In the genomic region with DNA sequence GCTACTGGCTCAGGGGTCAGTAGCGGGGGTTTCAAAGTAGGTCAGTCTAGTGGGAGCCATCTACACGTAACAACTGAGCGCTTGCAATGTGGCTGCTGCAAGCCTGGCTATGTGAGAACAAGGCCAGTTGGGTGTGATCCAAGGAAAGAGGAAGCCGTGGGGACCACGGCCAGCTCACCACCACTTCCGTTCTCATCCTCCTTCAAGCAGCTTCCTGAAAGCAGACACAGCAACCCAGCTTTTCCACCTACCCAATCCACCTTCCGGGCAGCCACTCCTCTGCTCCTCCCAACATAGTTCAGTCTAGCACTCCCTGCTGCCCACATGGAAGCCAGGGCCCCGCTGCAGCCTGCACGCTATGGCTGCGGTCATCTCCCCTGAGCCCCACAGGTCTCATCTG, we compare ENCODE assay signal across 9 mouse cellular contexts. TPM values are rescaled to one million over a fixed set of nuclear protein-coding genes. Genes with fewer than 3 reads are reported as not detected.
A peak's percentile ranks its signal among the peaks of the same experiment; 100 is the strongest.
DNase-seq lines count a peak whose midpoint lies in the region; ATAC-seq and TF ChIP-seq lines count a peak whose summit lies in the region.
"Had no signal": no experiment of that assay in that cellular context is flagged by ENCODE, and none has a peak within 500 bp of the region (broad histone marks: within the 10 kb centered on the region; RNA-seq: fewer than 3 reads in every experiment).

No protein-coding gene starts in this region.

- H3K27ac ChIP-seq in liver, embryonic 16.5 days (ENCODE audit: low read length) = peak overlapping the region; percentile 43; the same call in 1 of the 2 replicates
- H3K27ac ChIP-seq in small intestine, adult 2 months (ENCODE audit: insufficient read depth, low read depth, low read length) = peak overlapping the region; percentile 74
- H3K27ac ChIP-seq: liver, embryonic 14.5 days had no signal

- no peaks in the 10 kb centered on the region for H3K36me3 ChIP-seq in liver, embryonic 16.5 days (ENCODE audit: control insufficient read depth, insufficient read depth)
- peaks cover 21% of the 10 kb centered on the region for H3K36me3 ChIP-seq in small intestine, adult 2 months (ENCODE audit: control insufficient read depth, insufficient read depth, low read length)

- H3K4me1 ChIP-seq in liver, embryonic 16.5 days (ENCODE audit: control insufficient read depth, low read depth, low read length) = peaks cover 4% of the 10 kb centered on the region
- H3K4me1 ChIP-seq in small intestine, adult 2 months (ENCODE audit: control insufficient read depth, insufficient read depth, insufficient read length, low read length) = peaks cover 6% of the 10 kb centered on the region

- no peak for TF ChIP-seq POLR2A in small intestine, adult 2 months (IDR thresholded peaks at IDR 0.05; ENCODE audit: low read depth, low read length)

- no peak overlapping the region for H3K4me3 ChIP-seq in liver, embryonic 16.5 days (ENCODE audit: low read depth, low read length)
- H3K4me3 ChIP-seq in small intestine, adult 2 months (ENCODE audit: low read depth, low read length) = no peak overlapping the region

- no peaks in the 10 kb centered on the region for H3K9me3 ChIP-seq in liver, embryonic 16.5 days (replicated peaks; ENCODE audit: control insufficient read depth, low read length)

- H3K27me3 ChIP-seq in liver, embryonic 16.5 days (ENCODE audit: control insufficient read depth, insufficient read depth, low read depth, low read length) = no peaks in the 10 kb centered on the region
- no peaks in the 10 kb centered on the region for H3K27me3 ChIP-seq in small intestine, adult 2 months (ENCODE audit: control insufficient read depth, insufficient read depth, low read length)

- ATAC-seq in common myeloid progenitor, adult 5-6 weeks (replicated peaks; ENCODE audit: low read depth, poor library complexity, severe bottlenecking) = peak; percentile 94
- ATAC-seq in liver, embryonic 16.5 days (ENCODE audit: low read depth) = no peak

- TF ChIP-seq CTCF in small intestine, adult 2 months (IDR thresholded peaks at IDR 0.05; ENCODE audit: extremely low read depth, insufficient read length, insufficient replicate concordance, low read depth, low read length) = no peak

- H3K9ac ChIP-seq in liver, embryonic 16.5 days (ENCODE audit: low read depth, low read length) = no peak overlapping the region
- H3K9ac ChIP-seq: liver, embryonic 14.5 days had no signal

- H3K4me2 ChIP-seq in liver, embryonic 16.5 days (ENCODE audit: low read depth, low read length) = no peak overlapping the region

- 21% methylated on average over 10 of the region's 10 CpGs for WGBS in liver, embryonic 16.5 days (ENCODE audit: insufficient replicate concordance)
- WGBS in small intestine, adult 2 months = 60% methylated on average over 10 of the region's 10 CpGs

- DNase-seq in right cerebral cortex, adult 2 months (ENCODE audit: low spot score in 2 of 2) = peak; percentile 45 to 54
- no peak for DNase-seq in right cerebral cortex, postnatal 4 days
- DNase-seq in heart, postnatal 4 days = peak; percentile 68
- no peak for DNase-seq in adipocyte (ENCODE audit: low spot score)
- DNase-seq in embryo, embryonic 10 days (ENCODE audit: low spot score) = no peak

RNA-seq across cellular contexts. Expression of a gene that starts 5.2 kb away (rescaled TPM):
- total RNA-seq in common myeloid progenitor, adult 5-6 weeks (2017) = 20.1 and 23.1 TPM in 2 replicates
- total RNA-seq in heart, postnatal 4 days (2021) = 10 to 100 TPM; 60.7 to 63.8 TPM
- 45.0 and 47.9 TPM in 2 replicates for polyA plus RNA-seq in liver, embryonic 16.5 days (2015; fragmentation: Nextera tagmentation; extraction: Ambion mirVana)
- polyA plus RNA-seq in small intestine, adult 2 months (2012; rRNA removed) = 389 and 776 TPM in 2 replicates

RNA-seq across cellular contexts. Expression of a gene that starts 6.9 kb away (rescaled TPM):
- 13.9 and 18.7 TPM in 2 replicates for total RNA-seq in common myeloid progenitor, adult 5-6 weeks (2017)
- 10 to 100 TPM; 12.1 to 12.7 TPM for total RNA-seq in heart, postnatal 4 days (2021)
- polyA plus RNA-seq in liver, embryonic 16.5 days (2015; fragmentation: Nextera tagmentation; extraction: Ambion mirVana) = 14.6 and 14.7 TPM in 2 replicates
- 14.4 and 25.2 TPM in 2 replicates for polyA plus RNA-seq in small intestine, adult 2 months (2012; rRNA removed)

RNA-seq across cellular contexts. Expression of a gene that starts 12.1 kb away (rescaled TPM):
- 35.4 and 35.5 TPM in 2 replicates for total RNA-seq in common myeloid progenitor, adult 5-6 weeks (2017)
- total RNA-seq in heart, postnatal 4 days (2021) = 10 to 100 TPM; 35.5 to 36.5 TPM
- 4.0 and 4.1 TPM in 2 replicates for polyA plus RNA-seq in liver, embryonic 16.5 days (2015; fragmentation: Nextera tagmentation; extraction: Ambion mirVana)
- 5.6 and 11.5 TPM in 2 replicates for polyA plus RNA-seq in small intestine, adult 2 months (2012; rRNA removed)

RNA-seq across cellular contexts. Expression of a gene that starts 22.9 kb away (rescaled TPM):
- total RNA-seq in common myeloid progenitor, adult 5-6 weeks (2017) = 5.3 TPM in 2 replicates
- total RNA-seq in heart, postnatal 4 days (2021) = 1 to 10 TPM in 1 of 2 experiments, under 1 TPM in 1; 0.52 to 1.0 TPM
- 3.3 and 4.5 TPM in 2 replicates for polyA plus RNA-seq in liver, embryonic 16.5 days (2015; fragmentation: Nextera tagmentation; extraction: Ambion mirVana)
- polyA plus RNA-seq in small intestine, adult 2 months (2012; rRNA removed) = 8.0 and 8.9 TPM in 2 replicates

RNA-seq across cellular contexts. Expression of a gene that starts 31.0 kb away (rescaled TPM):
- not detected in 2 replicates for total RNA-seq in common myeloid progenitor, adult 5-6 weeks (2017)
- total RNA-seq in heart, postnatal 4 days (2021) = under 1 TPM in 1 of 2 experiments, not detected in 1; 0.27 TPM
- polyA plus RNA-seq in liver, embryonic 16.5 days (2015; fragmentation: Nextera tagmentation; extraction: Ambion mirVana) = not detected in 2 replicates
- not detected in 2 replicates for polyA plus RNA-seq in small intestine, adult 2 months (2012; rRNA removed)
- polyA plus RNA-seq: liver, embryonic 14.5 days had no signal

Comparison
In these comparisons a context has a peak if more than half of its experiments do, and no peak if none do; other contexts are left out.
1. DNase-seq: peak in right cerebral cortex, adult 2 months (2 of 2) and heart, postnatal 4 days (single experiment); none in right cerebral cortex, postnatal 4 days (single experiment), adipocyte (single experiment) and embryo, embryonic 10 days (single experiment).